Mouse (Mus musculus): ENCODE measurements around the gene Susd3.

Gene Susd3

DNA sequence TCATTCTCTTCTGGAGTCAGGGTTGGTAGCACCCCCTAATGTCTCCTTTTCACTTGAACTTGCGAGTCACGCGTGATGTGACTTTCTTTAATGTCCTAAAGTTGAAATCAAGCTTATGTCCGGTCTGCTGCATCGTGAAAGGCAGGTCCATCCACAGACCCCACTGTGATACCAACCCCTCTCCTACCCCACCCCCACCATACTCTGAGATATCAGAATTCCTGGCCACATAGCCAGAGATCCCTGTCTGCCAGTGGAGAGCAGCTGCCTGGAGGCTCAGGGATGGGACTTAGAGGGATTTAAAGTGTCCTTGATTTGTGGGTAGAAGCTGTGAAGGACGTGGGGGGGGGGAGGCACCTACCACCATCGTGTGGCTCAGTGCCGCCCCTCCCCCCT is at the start of gene Susd3:
TSS of gene Susd3 (minus strand) at position 240 of the 396 bp plus-strand sequence.
- DNase-seq, result no peak

DNA sequence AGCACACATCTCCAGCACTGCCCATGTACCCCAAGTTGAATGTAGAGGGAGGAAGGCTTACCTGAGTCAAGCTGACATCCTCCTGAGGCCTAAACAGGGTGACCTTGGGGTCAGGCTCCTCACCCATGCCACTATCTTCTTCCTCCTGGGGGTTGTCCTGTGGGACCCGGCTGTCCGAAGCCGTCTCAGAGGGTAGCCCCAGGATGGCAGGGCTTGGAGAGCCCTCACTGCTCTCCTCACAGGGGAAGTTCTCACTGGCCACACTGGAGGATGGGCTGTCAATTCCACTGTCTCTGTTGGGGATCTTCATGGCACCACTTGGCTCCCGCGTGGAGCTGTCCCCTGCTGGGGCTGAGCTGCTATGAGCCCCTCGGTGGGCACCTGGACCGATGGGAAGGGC is 47.8 kb upstream of the Susd3 start:
- DNase-seq, result no peak

- no peak for DNase-seq
Measured at GRCm38 (mm10) chr13:49294108-49294507, 45.6 kb upstream of the Susd3 start.

- DNase-seq, result no peak
Measured at GRCm38 (mm10) chr13:49291949-49292348, 43.4 kb upstream of the Susd3 start.

DNA sequence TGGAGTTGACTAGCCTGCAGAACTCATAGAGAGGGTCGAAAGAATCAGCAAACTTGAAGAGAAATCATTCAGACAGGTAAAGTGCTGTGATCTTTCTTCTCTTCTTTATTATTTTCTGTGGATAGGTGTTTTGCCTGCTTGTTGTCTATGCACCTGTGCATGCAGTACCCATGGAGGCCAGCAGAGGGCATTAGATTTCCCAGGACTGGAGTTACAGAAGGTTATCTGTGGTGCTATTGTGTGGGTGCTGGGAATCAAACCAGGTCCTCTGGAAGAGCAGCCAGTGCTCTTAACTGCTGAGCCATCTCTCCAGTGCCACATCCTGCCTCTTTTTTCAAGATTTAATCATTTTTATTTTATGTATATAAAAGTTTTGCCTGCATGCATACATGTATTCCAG is 42.9 kb upstream of the Susd3 start:
- no peak for DNase-seq

- DNase-seq, result no peak
Measured at GRCm38 (mm10) chr13:49287224-49287623, 38.7 kb upstream of the Susd3 start.

DNA sequence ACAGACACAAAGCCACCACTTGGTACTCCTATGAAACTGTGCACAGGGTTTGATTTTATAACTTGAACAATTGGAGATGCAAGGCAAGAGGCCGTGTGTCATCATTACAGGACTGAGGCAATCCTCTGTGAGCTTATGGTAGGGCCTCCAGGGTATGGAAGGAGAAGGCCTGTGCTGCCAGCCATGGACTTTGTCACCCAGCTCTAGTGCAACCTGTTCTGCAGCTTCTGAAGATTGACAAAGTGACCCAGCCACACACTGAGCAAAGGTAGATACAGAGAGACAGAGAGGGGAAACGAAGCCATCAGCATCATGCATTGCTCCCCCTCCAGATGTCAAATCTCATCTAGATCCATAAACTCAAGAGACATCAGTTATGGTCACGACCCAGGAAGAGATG is 38.2 kb upstream of the Susd3 start:
- DNase-seq, result no peak

- DNase-seq, result no peak
Measured at GRCm38 (mm10) chr13:49283686-49284085, 35.2 kb upstream of the Susd3 start.

GRCm38 (mm10) chr13:49282168-49282567 is 33.7 kb upstream of the Susd3 start:
- DNase-seq, result no peak

DNA sequence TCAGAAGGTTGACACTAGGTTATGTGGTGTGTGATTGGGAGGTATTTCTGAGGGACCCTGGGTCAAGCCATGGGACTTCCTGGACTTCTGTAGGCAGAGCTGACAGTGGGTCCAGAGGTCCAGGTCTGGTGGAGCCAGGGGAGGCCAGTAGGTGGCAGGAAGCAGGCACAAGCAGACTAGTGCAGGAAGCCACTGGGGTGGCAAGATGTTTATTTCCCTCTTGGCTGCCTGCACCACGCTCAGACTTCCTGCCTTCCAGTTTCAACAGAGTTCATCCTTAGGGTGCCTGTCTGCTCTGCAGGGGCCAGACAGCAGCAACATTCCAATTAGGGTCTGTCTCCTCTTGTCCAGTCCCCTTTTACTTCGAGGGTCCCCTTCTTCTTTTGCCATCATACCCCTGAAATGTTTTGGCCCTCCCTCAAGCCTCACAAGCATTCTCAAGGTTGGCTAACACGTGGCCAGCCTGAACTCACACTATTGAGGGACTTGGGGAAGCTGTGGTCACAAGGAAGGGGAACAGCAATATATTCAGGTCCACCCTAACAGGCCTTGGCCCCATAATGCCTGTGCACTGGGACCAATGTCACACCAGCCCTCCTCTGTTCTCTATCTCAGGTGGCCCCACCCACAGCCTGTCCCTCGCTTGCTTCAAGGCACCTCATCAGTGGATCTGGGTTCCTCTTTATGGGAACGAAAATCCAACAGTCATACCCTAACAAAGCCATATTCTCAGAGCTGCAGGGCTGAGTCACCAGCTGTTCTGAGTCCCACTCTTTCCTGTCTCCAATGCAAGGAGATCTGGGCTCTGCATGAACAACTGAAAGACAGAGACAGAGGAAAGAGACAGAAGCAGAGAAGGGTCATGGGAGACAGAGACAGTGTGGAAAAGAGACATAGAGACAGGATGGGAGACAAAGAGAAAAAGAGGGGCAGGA is 23.6 kb upstream of the Susd3 start:
- peak in 1 of 2 experiments; percentile 27 for DNase-seq

DNA sequence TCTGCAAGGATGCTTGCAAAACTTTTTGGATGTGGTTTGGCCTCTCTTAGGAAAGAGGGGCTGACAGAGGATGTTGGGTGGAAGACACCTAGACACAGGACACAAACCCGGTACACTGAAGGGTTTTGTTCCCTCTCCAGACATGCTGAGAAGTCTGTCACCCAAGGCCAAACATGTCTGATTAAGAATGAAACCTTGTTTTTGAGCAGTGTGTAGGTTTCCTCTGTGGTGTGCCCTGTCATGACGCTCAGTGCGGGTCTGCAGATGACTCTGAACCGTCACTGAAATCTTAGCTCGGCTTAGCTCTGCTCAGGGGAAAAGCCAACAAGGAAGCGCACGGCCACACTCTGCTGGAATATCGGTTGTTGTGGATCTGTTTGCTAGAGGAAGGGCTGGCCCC is 22.0 kb upstream of the Susd3 start:
- DNase-seq, result no peak

- no peak for DNase-seq
Measured at GRCm38 (mm10) chr13:49267645-49268044, 19.1 kb upstream of the Susd3 start.

- DNase-seq, result no peak
Measured at GRCm38 (mm10) chr13:49260036-49260722, 11.7 kb upstream of the Susd3 start.

GRCm38 (mm10) chr13:49257819-49258313 is 9.4 kb upstream of the Susd3 start:
- DNase-seq, result no peak

DNA sequence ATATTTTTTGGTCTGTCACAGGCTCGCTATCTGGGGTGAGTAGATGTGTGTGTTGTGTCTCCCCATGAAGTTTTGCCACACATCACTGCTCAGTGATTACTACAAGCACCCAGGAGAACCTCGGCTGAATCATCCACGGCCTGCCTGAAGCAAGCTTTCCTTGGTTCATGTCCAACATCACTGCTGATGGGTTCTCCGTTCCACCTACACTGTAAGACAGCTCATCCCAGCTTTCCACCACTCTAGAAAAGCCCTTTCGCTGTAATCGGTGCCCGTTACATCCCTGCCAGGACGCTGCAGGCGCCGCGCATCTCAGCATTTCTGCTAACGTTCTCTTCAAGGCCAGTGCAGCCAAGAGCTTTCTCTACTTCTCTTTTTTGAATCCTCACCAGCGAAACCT is 4.2 kb upstream of the Susd3 start:
- no peak for DNase-seq

DNA sequence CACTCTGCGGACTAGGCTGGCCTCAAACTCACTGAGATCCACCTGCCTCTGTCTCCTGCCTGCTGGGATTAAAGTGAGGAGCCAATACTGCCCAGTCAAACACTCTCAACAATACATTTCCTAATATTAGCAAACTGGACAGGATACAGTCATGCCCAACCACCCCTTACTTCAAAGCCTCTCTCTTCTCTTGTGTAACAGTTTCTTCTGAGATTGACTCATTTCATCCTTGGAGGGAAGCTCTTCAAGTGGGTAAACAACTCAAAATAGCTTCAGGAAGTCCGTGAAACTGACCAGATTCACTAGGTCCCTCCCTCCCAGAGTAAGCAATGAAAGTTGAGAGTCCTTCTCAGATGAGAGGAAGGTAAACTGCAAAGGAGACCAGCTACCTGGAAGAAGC is 3.6 kb upstream of the Susd3 start:
- no peak for DNase-seq

DNA sequence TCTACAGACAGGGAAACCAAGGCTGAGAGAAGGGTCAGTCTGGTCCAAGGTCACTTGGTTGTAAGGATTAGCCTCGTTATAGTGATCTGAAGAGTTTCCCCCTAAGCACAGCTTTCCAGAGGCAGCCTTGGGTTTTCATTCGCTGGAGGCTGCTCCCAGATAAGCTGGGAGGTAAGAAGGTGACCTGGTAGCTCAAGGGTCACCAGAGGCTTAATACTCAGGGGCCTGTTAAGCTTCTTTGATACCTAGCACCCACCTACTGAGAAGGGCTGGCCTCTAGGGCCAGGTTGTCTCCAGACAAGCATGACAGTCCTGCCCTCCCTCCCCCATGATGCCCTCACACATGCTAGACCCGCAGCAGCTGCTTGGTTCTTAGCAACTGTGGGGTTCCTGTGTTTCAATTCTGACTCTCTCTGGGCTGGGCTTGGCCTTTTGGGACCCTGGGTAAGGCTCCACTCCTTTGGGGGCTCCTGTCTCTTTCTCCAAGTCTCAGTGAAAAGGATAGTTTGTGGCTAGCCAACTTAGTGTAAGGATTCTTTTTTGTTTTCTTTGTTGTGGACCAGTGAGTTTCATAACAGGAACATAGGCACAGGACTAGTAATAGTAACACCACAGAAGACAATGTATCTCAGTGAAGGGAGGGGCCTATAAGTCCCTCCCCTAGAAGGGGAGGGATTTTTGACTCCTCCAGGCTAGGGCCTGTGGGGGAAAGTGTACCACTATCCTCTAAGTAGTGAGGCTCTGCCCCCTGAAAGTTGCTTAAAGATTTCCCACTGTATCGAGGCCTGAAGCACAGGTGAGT is 2.4 kb upstream of the Susd3 start:
- DNase-seq, result no peak

GRCm38 (mm10) chr13:49249634-49250033 is 1.1 kb upstream of the Susd3 start:
- no peak for DNase-seq

DNA sequence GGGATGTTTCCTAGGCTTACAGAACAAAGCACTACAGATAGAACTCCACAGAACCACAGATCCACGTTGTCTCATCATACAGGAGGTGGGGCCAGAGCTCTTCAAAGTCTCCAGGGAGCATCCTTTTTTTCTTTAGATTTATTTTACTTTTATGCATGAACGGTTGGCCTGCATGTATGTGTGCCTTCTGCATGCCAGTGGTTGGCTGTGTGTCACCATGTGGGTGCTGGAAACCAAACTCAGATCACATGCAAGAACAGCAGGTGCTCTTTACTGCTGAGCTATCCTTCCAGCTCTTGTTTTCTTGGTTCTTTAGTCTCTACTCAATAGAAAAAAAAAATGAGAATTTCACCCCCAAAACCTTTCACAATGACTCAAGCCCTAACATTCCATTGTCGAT is 417 bp upstream of the Susd3 start:
- no peak for DNase-seq

DNA sequence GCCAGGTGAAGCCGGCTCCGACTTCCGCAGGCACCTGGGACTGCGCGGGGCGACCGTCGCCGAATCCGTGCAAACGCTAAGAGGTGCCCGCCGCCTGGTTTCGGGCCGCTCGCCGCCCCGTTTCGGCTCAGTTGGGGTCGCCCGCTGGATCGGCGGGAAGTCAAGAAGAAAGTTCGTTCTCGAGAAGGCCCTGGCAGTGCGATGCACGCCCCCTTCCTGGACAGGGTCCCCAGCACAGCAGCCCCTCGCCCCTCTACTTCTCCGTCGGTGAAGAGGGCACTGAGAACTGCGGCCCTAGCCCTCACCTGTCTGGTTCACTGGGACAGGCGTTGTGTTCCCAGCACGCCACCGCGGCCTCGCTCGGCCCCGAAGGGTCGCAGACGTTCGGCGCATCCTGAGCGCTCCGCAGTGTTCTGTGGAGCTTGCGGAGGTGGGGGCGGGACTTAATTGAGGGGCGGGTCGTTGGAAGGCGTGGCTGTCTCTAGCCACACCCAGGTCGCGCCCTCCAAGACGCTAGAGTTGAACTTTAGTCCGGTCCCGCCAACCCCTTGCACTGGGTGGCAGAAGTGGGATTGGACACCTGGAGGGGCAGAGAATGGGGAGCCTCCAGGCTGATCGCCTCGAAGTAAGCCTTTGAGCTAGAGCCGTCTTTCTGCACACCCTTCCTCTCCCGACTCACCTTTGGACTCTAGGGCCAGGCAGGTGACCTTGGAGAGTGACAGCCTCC is 603 bp downstream of the Susd3 start:
- DNase-seq, result peak in 1 of 2 experiments; percentile 24

DNA sequence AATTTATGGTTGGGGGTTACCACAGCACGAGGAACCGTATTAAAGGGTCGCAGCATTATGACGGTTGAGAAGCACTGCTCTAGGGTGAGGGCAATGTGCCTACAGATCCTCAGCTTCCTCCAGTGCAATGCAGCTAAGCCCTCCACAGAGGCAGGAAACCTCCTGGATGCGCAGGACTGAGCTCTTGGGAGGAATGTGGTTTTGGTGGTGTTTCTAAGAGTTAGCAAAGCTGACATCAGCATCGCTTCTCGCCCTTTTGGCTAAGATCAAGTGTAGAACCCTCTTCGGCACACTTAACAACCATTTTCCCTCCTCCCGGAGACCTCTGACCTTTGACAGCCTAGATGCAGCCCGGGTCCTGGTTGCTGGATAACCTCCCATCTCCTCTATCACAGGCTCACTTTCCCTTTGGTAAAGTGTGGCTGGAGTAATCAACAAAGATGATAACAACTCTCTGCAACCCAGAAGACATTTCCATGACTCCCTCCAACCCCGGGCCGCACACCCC is 1.2 kb downstream of the Susd3 start:
- no peak for DNase-seq

DNA sequence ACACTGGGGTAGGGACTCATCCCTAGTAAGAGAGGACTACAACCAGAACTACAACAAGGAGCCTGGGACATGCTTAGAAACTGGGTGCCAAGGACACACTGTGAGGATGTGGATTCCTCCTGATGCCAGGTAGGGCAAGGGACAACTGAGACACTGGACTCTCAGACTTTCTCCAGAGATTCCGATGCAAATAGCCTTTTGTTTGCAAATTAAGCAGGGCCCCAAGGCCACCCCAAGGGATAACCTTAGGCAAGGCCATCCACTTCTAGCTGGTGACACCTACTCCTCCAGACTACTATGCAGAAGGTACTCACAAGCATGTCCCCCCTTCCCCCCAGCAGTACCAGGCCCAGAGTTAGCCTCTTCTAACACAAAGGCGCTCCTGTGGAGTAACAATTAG is 1.9 kb downstream of the Susd3 start:
- DNase-seq, result no peak
